Mouse (Mus musculus) limb, embryonic 15.5 days (tissue): ENCODE measurements around the gene Ripor2. TPM values are rescaled to one million over a fixed set of nuclear protein-coding genes. Genes with fewer than 3 reads are reported as not detected.

Source experiments
- ATAC-seq: fragments of 200-750 bp; cut with Nextera tagmentation; 2 replicates; pipeline ENCODE4 v1.8.0; 2017; ENCODE audit warnings: low read depth, moderate TSS enrichment; ENCODE audit not compliant: insufficient number of reproducible peaks, low FRiP score, low TSS enrichment
- H3K27ac ChIP-seq: fragments of 300-500 bp; sonication (generic); 2 replicates; pipeline ENCODE4 v1.5.1; 2015; ENCODE audit warnings: moderate library complexity, mild to moderate bottlenecking, inconsistent platforms
- H3K27me3 ChIP-seq: fragments of 300-500 bp; sonication (generic); 2 replicates; pipeline ENCODE4 v1.6.1; 2015; ENCODE audit warnings: inconsistent platforms
- H3K36me3 ChIP-seq: fragments of 300-500 bp; sonication (generic); 2 replicates; pipeline ENCODE4 v1.6.1; 2015; ENCODE audit warnings: inconsistent platforms
- H3K4me1 ChIP-seq: fragments of 300-500 bp; sonication (generic); 2 replicates; pipeline ENCODE4 v1.6.1; 2015; ENCODE audit warnings: inconsistent platforms
- H3K4me2 ChIP-seq: fragments of 300-500 bp; sonication (generic); 2 replicates; pipeline ENCODE4 v1.6.1; 2015; ENCODE audit warnings: mild to moderate bottlenecking, inconsistent platforms
- H3K4me3 ChIP-seq: fragments of 300-500 bp; sonication (generic); 2 replicates; pipeline ENCODE4 v1.5.1; 2015; ENCODE audit warnings: mild to moderate bottlenecking, inconsistent platforms
- H3K9ac ChIP-seq: fragments of 300-500 bp; sonication (generic); 2 replicates; pipeline ENCODE4 v1.6.1; 2015; ENCODE audit warnings: inconsistent platforms
- H3K9me3 ChIP-seq: fragments of 300-500 bp; sonication (generic); 2 replicates; pipeline ENCODE4 v1.6.1; 2016; ENCODE audit warnings: inconsistent platforms
- WGBS: fragments of 180-500 bp; shearing (Covaris S2); methylation state at CpG from one replicate; pipeline ENCODE4 v1.1.7; 2015; 5-methylcytosine and 5-hydroxymethylcytosine counted together
- polyA plus RNA-seq: library from polyadenylated mRNA; unstranded; fragments of >200 nt; fragmentation: Nextera tagmentation; extraction: Ambion mirVana; gene quantifications from 2 replicates; pipeline ENCODE4 v1.2.1, GENCODE M21; 2015

Ripor2 gene
- polyA plus RNA-seq, 1 experiment from 2014 or later, result 4.1 TPM

DNA sequence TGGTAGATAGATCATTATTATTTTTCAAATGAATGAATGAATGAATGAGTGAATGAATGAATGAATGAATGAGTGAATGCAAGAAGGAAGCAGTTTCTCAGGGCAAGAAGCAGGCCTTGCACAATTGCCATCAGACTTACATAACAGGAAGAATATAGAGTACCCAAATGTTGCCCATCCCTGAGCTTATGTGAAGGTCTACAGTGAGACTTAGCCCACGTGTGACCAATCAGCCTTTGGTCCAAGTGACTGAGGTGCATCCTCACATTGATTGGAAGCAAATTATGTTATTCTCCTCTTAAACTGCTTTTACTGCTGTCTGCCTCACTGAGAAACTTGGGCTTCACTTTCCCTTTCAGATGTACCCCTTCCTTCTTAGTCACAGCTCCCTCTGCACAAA is 26.7 kb downstream of the Ripor2 start:
- WGBS, result 79% methylated on average over 1 of the region's 1 CpGs
- no peak for ATAC-seq
- no peaks in the 10 kb centered on the region for H3K9me3 ChIP-seq
- H3K4me1 ChIP-seq, result peaks cover 8% of the 10 kb centered on the region
- no peak overlapping the region for H3K27ac ChIP-seq
- no peak overlapping the region for H3K4me3 ChIP-seq
- H3K4me2 ChIP-seq, result no peak overlapping the region
- no peak overlapping the region for H3K9ac ChIP-seq
- H3K36me3 ChIP-seq, result no peaks in the 10 kb centered on the region
- no peaks in the 10 kb centered on the region for H3K27me3 ChIP-seq

DNA sequence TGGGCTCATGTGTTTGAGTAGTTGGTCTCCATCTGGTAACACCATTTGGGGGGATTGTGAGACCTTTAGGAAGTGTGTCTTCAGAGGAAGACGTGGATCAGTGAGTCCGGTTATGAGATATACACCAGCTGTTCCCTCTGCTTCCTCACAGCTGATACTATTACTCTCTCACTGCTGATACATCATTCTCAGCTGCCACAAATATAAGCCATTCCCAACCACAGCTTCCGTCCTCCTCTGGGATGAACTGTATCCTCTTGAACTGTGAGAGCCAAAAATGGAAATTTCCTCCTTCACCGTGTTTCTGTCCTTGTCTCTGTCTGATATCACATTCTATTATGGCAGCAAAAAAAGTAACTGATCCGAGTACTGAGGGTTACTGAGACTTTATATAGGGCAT is 28.9 kb downstream of the Ripor2 start:
- no peak overlapping the region for H3K9ac ChIP-seq
- H3K4me2 ChIP-seq, result no peak overlapping the region
- no peaks in the 10 kb centered on the region for H3K9me3 ChIP-seq
- H3K36me3 ChIP-seq, result no peaks in the 10 kb centered on the region
- H3K4me3 ChIP-seq, result no peak overlapping the region
- WGBS, result 64% methylated on average over 5 of the region's 5 CpGs
- no peaks in the 10 kb centered on the region for H3K27me3 ChIP-seq
- H3K27ac ChIP-seq, result no peak overlapping the region
- no peak for ATAC-seq
- H3K4me1 ChIP-seq, result no peaks in the 10 kb centered on the region

DNA sequence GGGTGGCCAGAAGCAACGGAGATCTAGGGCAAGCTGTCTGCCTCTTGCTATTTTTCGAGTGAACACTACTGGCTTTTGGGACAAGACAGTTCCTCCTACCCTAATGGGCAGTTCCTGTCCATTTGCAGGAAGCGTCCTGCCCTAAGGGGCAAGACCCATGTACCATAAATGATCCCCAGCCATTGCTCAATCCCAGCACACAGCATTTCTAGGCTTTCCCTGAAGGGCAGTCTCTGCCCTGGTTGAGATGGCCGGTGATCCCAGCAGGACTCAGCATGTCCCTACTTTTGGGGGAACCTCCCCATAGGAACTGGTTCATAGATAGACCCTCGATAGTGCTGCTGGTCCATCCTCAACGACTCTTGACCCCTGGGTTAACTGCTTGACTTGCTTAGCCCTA is 31.0 kb downstream of the Ripor2 start:
- Histone ChIP-seq H3K4me3 (no peak overlapping the region), H3K27ac (no peak overlapping the region), H3K9me3 (no peaks in the 10 kb centered on the region), H3K27me3 (no peaks in the 10 kb centered on the region), H3K9ac (no peak overlapping the region), H3K4me2 (no peak overlapping the region), H3K4me1 (peaks cover 6% of the 10 kb centered on the region; the same call in 1 of the 2 replicates), H3K36me3 (no peaks in the 10 kb centered on the region)
- WGBS, result 56% methylated on average over 6 of the region's 6 CpGs
- ATAC-seq, result no peak

DNA sequence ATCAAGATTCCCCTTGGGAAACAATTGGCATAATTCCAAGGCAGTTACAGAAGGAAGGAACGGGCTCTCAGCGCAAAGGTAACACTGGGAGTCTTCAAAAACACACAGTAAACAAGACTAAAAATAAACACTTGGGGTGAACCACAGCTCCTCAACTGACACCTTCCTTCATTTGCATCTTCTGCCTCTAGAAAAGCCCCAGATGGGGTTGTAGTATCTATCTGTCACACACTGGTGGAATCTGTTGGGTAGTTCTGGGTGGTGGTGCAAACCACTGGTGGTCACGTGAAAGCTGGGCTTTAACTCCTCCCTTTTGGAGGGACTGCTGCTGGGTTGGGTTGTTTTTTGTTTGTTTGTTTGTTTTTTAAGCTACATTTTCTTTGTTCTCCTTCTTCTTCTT is 31.4 kb downstream of the Ripor2 start:
- no peak for ATAC-seq
- H3K4me2 ChIP-seq, result no peak overlapping the region
- WGBS, result 67% methylated on average over 3 of the region's 3 CpGs
- H3K36me3 ChIP-seq, result no peaks in the 10 kb centered on the region
- no peak overlapping the region for H3K4me3 ChIP-seq
- H3K4me1 ChIP-seq, result peaks cover 6% of the 10 kb centered on the region; the same call in 1 of the 2 replicates
- H3K27ac ChIP-seq, result no peak overlapping the region
- H3K9ac ChIP-seq, result no peak overlapping the region
- H3K9me3 ChIP-seq, result no peaks in the 10 kb centered on the region
- no peaks in the 10 kb centered on the region for H3K27me3 ChIP-seq

DNA sequence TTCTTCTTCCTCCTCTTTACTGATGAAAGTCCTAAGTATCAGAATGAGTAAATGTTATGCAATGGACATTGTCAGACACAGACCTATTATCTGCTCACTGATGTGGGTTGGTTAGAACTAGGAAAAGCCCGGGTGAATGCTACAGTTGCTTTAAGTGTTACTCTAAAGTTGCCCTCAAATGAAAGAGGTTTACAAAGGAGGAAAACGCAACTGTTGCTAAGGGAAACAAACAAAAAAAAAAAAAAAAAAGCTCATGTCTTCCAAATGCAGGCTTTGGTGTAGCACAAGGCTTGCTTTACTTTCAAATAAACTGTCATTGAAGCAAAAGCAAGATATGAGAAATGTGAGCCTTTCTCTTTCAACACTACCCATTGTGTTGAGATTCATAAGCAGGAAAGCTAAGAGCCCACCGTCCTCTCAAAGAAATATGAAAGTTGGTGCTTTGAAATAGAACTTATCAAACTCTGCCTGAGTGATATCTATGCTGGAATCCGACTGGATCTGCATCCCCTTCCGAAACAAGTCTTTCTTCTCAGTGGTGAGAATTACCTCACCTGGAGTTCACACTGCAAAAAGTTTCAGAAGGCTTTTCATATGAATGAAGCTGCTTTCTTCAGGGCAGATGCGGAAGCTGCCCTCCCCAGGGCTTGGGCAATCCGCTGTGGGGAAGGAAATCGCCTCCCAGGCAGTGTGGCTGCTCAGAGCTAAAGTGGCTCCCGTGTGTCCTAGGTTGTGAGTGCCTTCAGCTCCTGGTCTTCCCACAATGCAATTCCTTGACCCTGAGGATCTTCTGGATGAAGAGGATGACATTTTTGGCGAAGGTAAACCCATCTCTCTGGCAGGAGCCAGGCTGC is 32.2 kb downstream of the Ripor2 start:
- H3K9me3 ChIP-seq, result no peaks in the 10 kb centered on the region
- no peak overlapping the region for H3K27ac ChIP-seq
- H3K9ac ChIP-seq, result no peak overlapping the region
- peaks cover 6% of the 10 kb centered on the region; the same call in 1 of the 2 replicates for H3K4me1 ChIP-seq
- WGBS, result 64% methylated on average over 10 of the region's 10 CpGs
- no peaks in the 10 kb centered on the region for H3K36me3 ChIP-seq
- no peak overlapping the region for H3K4me3 ChIP-seq
- H3K27me3 ChIP-seq, result no peaks in the 10 kb centered on the region
- ATAC-seq, result no peak
- H3K4me2 ChIP-seq, result no peak overlapping the region

DNA sequence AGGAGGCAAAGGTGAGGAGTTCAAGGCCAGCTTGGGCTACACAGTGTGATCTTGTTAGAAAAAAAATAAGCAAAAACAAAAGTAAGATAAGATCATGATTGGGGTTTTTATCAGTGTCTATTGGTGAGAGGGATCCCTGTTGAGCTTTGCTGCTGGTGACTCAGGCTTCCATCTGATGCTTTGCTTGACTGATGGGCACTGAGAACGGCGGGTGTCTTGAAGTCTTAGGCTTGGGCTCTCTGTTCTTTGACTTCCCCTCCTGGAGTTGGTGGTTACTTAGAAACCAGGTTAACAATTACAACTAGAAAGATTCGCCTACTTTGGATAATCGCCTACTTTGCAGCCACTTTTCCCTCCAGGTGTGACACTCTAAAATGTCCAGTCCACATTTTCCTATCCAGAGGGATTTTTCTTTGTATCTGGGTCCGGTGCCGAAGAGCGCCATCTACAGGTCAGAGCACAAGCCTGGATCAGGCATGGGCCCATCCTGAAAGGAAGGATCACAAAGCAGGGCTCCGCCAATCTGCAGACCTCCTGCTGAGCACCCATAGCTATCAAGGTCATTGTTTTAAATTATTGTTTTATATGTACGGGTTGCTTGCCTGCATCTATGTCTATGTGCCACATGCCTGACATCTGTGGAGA is 34.1 kb downstream of the Ripor2 start:
- ATAC-seq, result no peak

DNA sequence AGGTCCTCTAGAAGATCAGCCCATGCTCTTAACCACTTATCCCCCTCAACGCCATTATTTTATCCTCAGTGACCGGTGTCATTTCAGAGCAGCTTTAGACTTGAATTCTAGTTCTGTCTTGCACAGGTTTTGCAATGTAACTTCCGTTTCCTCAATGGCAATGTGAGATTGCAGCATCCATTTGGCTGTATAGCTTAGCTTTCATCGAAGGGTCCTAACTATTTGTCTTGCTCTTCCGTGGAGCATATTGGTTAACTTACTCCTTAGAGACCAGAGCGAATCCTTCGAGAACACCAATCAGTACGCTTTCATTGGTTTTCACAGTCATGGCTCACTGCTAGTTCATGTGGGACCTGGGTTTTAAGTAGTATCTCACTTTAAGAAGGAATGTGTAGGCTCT is 34.7 kb downstream of the Ripor2 start:
- ATAC-seq, result no peak
- Histone ChIP-seq H3K27me3 (no peaks in the 10 kb centered on the region), H3K27ac (no peak overlapping the region), H3K36me3 (no peaks in the 10 kb centered on the region), H3K9ac (no peak overlapping the region), H3K4me2 (no peak overlapping the region), H3K9me3 (no peaks in the 10 kb centered on the region), H3K4me3 (no peak overlapping the region), H3K4me1 (peaks cover 8% of the 10 kb centered on the region; the same call in 1 of the 2 replicates)
- 90% methylated on average over 8 of the region's 8 CpGs for WGBS

More for the DNA sequence above, 34.1 kb downstream of the Ripor2 start:
- peaks cover 8% of the 10 kb centered on the region; the same call in 1 of the 2 replicates for H3K4me1 ChIP-seq
- H3K9me3 ChIP-seq, result no peaks in the 10 kb centered on the region
- H3K4me2 ChIP-seq, result no peak overlapping the region
- no peak overlapping the region for H3K27ac ChIP-seq
- H3K9ac ChIP-seq, result no peak overlapping the region
- no peaks in the 10 kb centered on the region for H3K27me3 ChIP-seq
- WGBS, result 63% methylated on average over 9 of the region's 9 CpGs
- H3K36me3 ChIP-seq, result no peaks in the 10 kb centered on the region
- H3K4me3 ChIP-seq, result no peak overlapping the region

DNA sequence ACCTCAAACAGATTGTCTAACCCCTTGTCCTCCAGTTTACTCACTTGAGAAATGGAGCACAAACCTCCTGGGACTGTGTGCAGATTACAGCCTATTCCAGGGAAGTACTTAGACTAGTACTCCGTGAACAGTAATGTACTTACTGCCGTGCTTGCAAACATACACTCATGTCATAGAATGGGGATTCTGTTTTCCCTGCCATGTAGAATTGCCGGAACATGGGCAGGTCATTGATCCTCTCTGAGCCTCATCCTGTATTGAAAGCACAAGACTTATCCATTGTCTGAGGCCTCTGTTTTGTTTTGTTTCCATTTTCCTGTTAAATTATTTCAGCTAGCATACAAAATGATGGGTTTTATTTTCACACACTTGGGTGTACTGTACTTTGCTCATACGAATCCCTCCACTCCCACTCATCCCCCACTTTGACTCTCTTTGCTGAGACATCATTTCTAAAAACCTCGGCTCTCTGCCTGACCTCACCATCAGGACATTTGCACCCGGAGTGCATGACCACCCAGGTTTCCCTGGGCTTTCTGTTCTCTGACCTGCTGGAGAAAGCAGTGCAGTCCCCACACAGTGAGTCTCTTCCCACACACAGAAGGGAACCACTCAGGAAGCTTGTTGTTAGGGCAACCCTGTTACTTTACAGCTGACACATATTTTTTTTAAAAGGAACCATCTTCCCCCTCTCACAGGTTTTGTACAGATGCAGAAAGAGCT is 35.2 kb downstream of the Ripor2 start:
- Histone ChIP-seq H3K4me2 (no peak overlapping the region), H3K27ac (no peak overlapping the region; the same call in 1 of the 2 replicates), H3K27me3 (no peaks in the 10 kb centered on the region), H3K4me3 (no peak overlapping the region), H3K4me1 (peaks cover 8% of the 10 kb centered on the region; the same call in 1 of the 2 replicates), H3K9me3 (no peaks in the 10 kb centered on the region), H3K9ac (no peak overlapping the region), H3K36me3 (no peaks in the 10 kb centered on the region)
- no peak for ATAC-seq
- 70% methylated on average over 6 of the region's 6 CpGs for WGBS

DNA sequence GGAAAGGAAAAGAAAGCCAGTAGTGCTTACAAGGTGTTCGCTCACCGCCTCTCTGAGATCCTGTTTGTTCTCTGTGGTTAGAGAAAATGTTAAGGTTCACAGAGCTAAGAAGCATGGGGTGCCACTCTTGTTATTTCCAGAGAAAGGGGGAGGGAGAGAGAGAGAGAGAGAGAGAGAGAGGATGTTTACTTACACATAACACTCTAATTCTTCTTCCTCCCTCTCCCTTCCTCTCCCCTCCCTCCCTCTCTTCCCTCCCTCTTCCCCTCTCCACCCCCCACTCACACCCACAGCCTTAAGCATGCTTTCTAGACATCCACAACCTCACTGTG is 35.8 kb downstream of the Ripor2 start:
- Histone ChIP-seq H3K27ac (no peak overlapping the region; the same call in 1 of the 2 replicates), H3K9ac (no peak overlapping the region), H3K36me3 (no peaks in the 10 kb centered on the region), H3K4me3 (no peak overlapping the region), H3K9me3 (no peaks in the 10 kb centered on the region), H3K27me3 (no peaks in the 10 kb centered on the region), H3K4me2 (no peak overlapping the region), H3K4me1 (peaks cover 8% of the 10 kb centered on the region; the same call in 1 of the 2 replicates)
- ATAC-seq, result no peak
- WGBS, result 69% methylated on average over 2 of the region's 2 CpGs

DNA sequence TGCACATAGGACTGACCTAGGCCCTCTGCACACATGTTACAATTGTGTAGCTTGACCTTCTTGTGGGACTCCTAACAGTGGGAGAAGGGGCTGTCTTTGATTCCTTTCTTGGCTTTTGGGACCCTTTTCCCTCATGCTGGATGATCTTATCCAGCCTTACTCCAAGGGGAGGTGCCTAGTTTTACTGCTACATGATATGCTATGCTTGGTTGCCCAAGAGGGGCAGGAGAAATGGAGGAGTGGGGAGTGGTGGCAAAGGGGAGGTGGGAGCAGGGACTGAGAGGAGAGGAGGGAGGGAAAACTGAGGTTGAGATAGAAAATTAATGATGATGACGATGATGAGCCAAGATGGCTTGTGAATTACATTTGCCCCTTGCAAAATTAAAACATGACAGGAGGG is 37.7 kb downstream of the Ripor2 start:
- Histone ChIP-seq H3K27ac (no peak overlapping the region), H3K4me3 (no peak overlapping the region), H3K4me1 (peaks cover 8% of the 10 kb centered on the region; the same call in 1 of the 2 replicates), H3K4me2 (no peak overlapping the region), H3K36me3 (no peaks in the 10 kb centered on the region), H3K27me3 (no peaks in the 10 kb centered on the region), H3K9me3 (no peaks in the 10 kb centered on the region), H3K9ac (no peak overlapping the region)
- WGBS, result 95% methylated on average over 1 of the region's 1 CpGs
- no peak for ATAC-seq

DNA sequence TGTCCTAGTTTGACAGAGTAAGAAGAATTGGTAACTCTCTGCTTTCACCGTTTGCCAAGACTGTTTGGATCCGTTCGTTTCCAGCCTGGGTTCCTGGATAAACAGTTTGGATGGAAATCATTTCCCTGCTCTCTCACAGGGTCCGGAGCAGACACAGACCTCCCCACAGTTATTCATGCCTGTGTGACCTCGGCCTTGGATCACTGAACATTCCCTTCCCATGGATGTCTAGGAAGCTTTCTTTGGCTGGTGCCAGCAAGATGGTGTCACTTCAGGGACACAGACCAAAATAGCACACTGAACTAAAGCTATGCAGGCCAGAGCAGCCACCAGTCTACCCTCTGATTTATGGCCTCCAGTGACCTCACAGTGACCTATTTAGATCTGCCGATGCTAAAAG is 38.5 kb downstream of the Ripor2 start:
- no peaks in the 10 kb centered on the region for H3K9me3 ChIP-seq
- WGBS, result 25% methylated on average over 6 of the region's 6 CpGs
- no peak overlapping the region for H3K9ac ChIP-seq
- 0 out of 2 replicates have a peak, but pooled peaks have one; percentile 52 for ATAC-seq
- no peak overlapping the region for H3K4me2 ChIP-seq
- peaks cover 8% of the 10 kb centered on the region; the same call in 1 of the 2 replicates for H3K4me1 ChIP-seq
- no peak overlapping the region for H3K27ac ChIP-seq
- no peak overlapping the region for H3K4me3 ChIP-seq
- no peaks in the 10 kb centered on the region for H3K36me3 ChIP-seq
- H3K27me3 ChIP-seq, result no peaks in the 10 kb centered on the region

DNA sequence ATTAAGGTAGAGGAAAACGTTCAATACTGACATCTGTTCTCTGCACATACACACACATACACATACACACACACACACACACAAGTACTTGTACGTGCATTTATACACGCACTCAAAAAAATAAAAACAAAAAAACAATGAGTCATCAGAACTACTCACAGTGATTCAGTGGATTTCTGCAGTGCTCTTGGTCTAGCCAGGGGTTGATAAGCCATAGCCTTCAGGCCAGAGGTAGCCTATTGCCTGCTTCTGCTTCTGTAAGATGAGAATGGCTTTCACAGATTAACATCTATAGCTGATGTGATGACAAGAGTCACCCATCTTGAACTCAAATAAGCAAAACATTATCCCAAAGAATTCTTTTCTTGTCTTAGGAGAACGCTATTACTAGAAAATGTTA is 41.6 kb downstream of the Ripor2 start:
- no peak overlapping the region for H3K27ac ChIP-seq
- no peak overlapping the region for H3K9ac ChIP-seq
- no peaks in the 10 kb centered on the region for H3K36me3 ChIP-seq
- H3K9me3 ChIP-seq, result no peaks in the 10 kb centered on the region
- no peak overlapping the region for H3K4me3 ChIP-seq
- no peak for ATAC-seq
- H3K4me1 ChIP-seq, result peaks cover 7% of the 10 kb centered on the region; the same call in 1 of the 2 replicates
- WGBS, result 83% methylated on average over 4 of the region's 4 CpGs
- no peak overlapping the region for H3K4me2 ChIP-seq
- no peaks in the 10 kb centered on the region for H3K27me3 ChIP-seq
